ENCODE assay signal across 8 mouse cellular contexts in genomic region chr9:36833043-36833881, GRCm38 (mm10). TPM values are rescaled to one million over a fixed set of nuclear protein-coding genes. Genes with fewer than 3 reads are reported as not detected.
DNase-seq lines count a peak whose midpoint lies in the region; ATAC-seq and TF ChIP-seq lines count a peak whose summit lies in the region.

No protein-coding gene starts in this region.

- ATAC-seq in hindbrain, postnatal 0 days, result peak; percentile 81
- ATAC-seq in liver, embryonic 14.5 days (ENCODE audit: insufficient read depth), result no peak

- peak overlapping the region; percentile 86 for H3K4me2 ChIP-seq in hindbrain, postnatal 0 days (ENCODE audit: low read depth, low read length)
- peak overlapping the region; percentile 52 for H3K4me2 ChIP-seq in liver, embryonic 14.5 days (ENCODE audit: low read depth)

- H3K4me3 ChIP-seq in embryonic fibroblast, embryonic 13.5 days (ENCODE audit: insufficient read depth, low read length), result peak overlapping the region; percentile 68
- H3K4me3 ChIP-seq in hindbrain, postnatal 0 days (ENCODE audit: low read length), result peak overlapping the region; percentile 66
- no peak overlapping the region for H3K4me3 ChIP-seq in liver, embryonic 14.5 days (ENCODE audit: insufficient read depth in 1 of 2, low read depth in 2 of 2, low read length in 2 of 2)

- H3K36me3 ChIP-seq in hindbrain, postnatal 0 days (ENCODE audit: insufficient read depth, low read length), result no peaks in the 10 kb centered on the region
- no peaks in the 10 kb centered on the region for H3K36me3 ChIP-seq in liver, embryonic 14.5 days (replicated peaks; ENCODE audit: control insufficient read depth, insufficient read depth, low read depth)

- no peaks in the 10 kb centered on the region for H3K27me3 ChIP-seq in hindbrain, postnatal 0 days (ENCODE audit: insufficient read depth, low read length)
- H3K27me3 ChIP-seq in liver, embryonic 14.5 days (ENCODE audit: control insufficient read depth, insufficient read depth, low read length), result peaks cover 20% of the 10 kb centered on the region

- WGBS in hindbrain, postnatal 0 days, result under 1% methylated on average over 31 of the region's 31 CpGs
- WGBS in liver, embryonic 14.5 days (ENCODE audit: insufficient replicate concordance), result 8% methylated on average over 31 of the region's 31 CpGs

- no peak for TF ChIP-seq CTCF in embryonic fibroblast, embryonic 13.5 days (IDR thresholded peaks at IDR 0.05; ENCODE audit: borderline replicate concordance, insufficient read depth, low read length)
- TF ChIP-seq CTCF in hindbrain, postnatal 0 days (IDR thresholded peaks at IDR 0.05; ENCODE audit: low read depth), result no peak; the same call in 1 of the 2 replicates
- no peak for TF ChIP-seq CTCF in liver, embryonic 14.5 days (IDR thresholded peaks at IDR 0.05; ENCODE audit: low read depth)

- no peaks in the 10 kb centered on the region for H3K9me3 ChIP-seq in hindbrain, postnatal 0 days (ENCODE audit: low read length)
- H3K9me3 ChIP-seq in liver, embryonic 14.5 days (ENCODE audit: control insufficient read depth, low read length), result no peaks in the 10 kb centered on the region

- peak; percentile 5 for DNase-seq in gastrocnemius, adult 18-20 months (ENCODE audit: low spot score)
- DNase-seq in gastrocnemius, postnatal 25 days, result no peak
- peak; percentile 8 to 18 for DNase-seq in adrenal gland, postnatal 36 days
- DNase-seq in hindbrain, postnatal 0 days (ENCODE audit: low spot score), result peak; percentile 83
- DNase-seq in liver, embryonic 14.5 days (ENCODE audit: low read depth in 3 of 3, low spot score in 3 of 3), result no peak
- peak; percentile 43 for DNase-seq in right cerebral cortex, postnatal 14 days
- DNase-seq in T-cell, adult 2 months (ENCODE audit: low spot score), result no peak

- peak overlapping the region; percentile 1; the same call in 1 of the 2 replicates for H3K27ac ChIP-seq in embryonic fibroblast, embryonic 13.5 days (ENCODE audit: insufficient read depth, low read length)
- H3K27ac ChIP-seq in hindbrain, postnatal 0 days, result peak overlapping the region; percentile 93
- no peak overlapping the region for H3K27ac ChIP-seq in liver, embryonic 14.5 days

- 0 out of 2 replicates have a peak, but pooled peaks have one; percentile 21 for TF ChIP-seq POLR2A in embryonic fibroblast, embryonic 13.5 days (IDR thresholded peaks at IDR 0.05; ENCODE audit: low read depth, low read length)

- TF ChIP-seq EP300 in liver, embryonic 14.5 days (IDR thresholded peaks at IDR 0.05; ENCODE audit: low read depth), result no peak

- H3K9ac ChIP-seq in hindbrain, postnatal 0 days (replicated peaks; ENCODE audit: low read length), result peak overlapping the region; percentile 57
- H3K9ac ChIP-seq in liver, embryonic 14.5 days (replicated peaks), result no peak overlapping the region

- no peaks in the 10 kb centered on the region for H3K4me1 ChIP-seq in embryonic fibroblast, embryonic 13.5 days (ENCODE audit: control insufficient read depth, insufficient read depth, low read length)
- peaks cover 8% of the 10 kb centered on the region; the same call in 1 of the 2 replicates for H3K4me1 ChIP-seq in hindbrain, postnatal 0 days (ENCODE audit: insufficient read depth, low read length)
- no peaks in the 10 kb centered on the region for H3K4me1 ChIP-seq in liver, embryonic 14.5 days (replicated peaks; ENCODE audit: control insufficient read depth in 2 of 2, insufficient read depth in 2 of 2, low read length in 1 of 2)

RNA-seq across cellular contexts. Expression of gene Fez1, which starts 11.6 kb away (rescaled TPM):
- total RNA-seq in gastrocnemius, adult 18-20 months (2021), result 1 to 10 TPM; 4.0 to 7.0 TPM
- 1 to 10 TPM; 3.1 to 3.6 TPM for total RNA-seq in gastrocnemius, postnatal 25 days (2021)
- 1 to 10 TPM; 3.6 TPM for total RNA-seq in adrenal gland, postnatal 36 days (2021)
- 32.8 and 69.4 TPM in 2 replicates for polyA plus RNA-seq in embryonic fibroblast, embryonic 13.5 days (2011; ENCODE audit: insufficient read length, low read depth, missing spikeins)
- 237 and 300 TPM in 2 replicates for total RNA-seq in hindbrain, postnatal 0 days (2014; rRNA removed)
- polyA plus RNA-seq in hindbrain, postnatal 0 days (2015; fragmentation: Nextera tagmentation; extraction: Ambion mirVana), result 464 and 483 TPM in 2 replicates
- 0.12 and 0.26 TPM in 2 replicates for polyA plus RNA-seq in liver, embryonic 14.5 days (2012; rRNA removed)
- polyA plus RNA-seq in liver, embryonic 14.5 days (2014; fragmentation: Nextera tagmentation; extraction: Ambion mirVana), result 0.28 TPM in 1 of 2 replicates, not detected in the other

RNA-seq across cellular contexts. Expression of gene Ei24, which starts 36.1 kb away (rescaled TPM):
- 10 to 100 TPM; 69.4 to 70.7 TPM for total RNA-seq in gastrocnemius, adult 18-20 months (2021)
- 10 to 100 TPM; 69.5 to 72.2 TPM for total RNA-seq in gastrocnemius, postnatal 25 days (2021)
- total RNA-seq in adrenal gland, postnatal 36 days (2021), result 100 to 1,000 TPM; 116 to 133 TPM
- polyA plus RNA-seq in embryonic fibroblast, embryonic 13.5 days (2011; ENCODE audit: insufficient read length, low read depth, missing spikeins), result 118 and 127 TPM in 2 replicates
- total RNA-seq in hindbrain, postnatal 0 days (2014; rRNA removed), result 85.0 and 93.2 TPM in 2 replicates
- polyA plus RNA-seq in hindbrain, postnatal 0 days (2015; fragmentation: Nextera tagmentation; extraction: Ambion mirVana), result 105 and 107 TPM in 2 replicates
- 16.1 and 17.8 TPM in 2 replicates for polyA plus RNA-seq in liver, embryonic 14.5 days (2012; rRNA removed)
- 12.4 and 12.8 TPM in 2 replicates for polyA plus RNA-seq in liver, embryonic 14.5 days (2014; fragmentation: Nextera tagmentation; extraction: Ambion mirVana)

Comparison
In these comparisons a context has a peak if more than half of its experiments do, and no peak if none do; other contexts are left out.
1. DNase-seq: peak in gastrocnemius, adult 18-20 months (single experiment), adrenal gland, postnatal 36 days (2 of 2), hindbrain, postnatal 0 days (single experiment) and right cerebral cortex, postnatal 14 days (single experiment); none in gastrocnemius, postnatal 25 days (single experiment), liver, embryonic 14.5 days (0 of 3) and T-cell, adult 2 months (single experiment).
2. H3K4me3 ChIP-seq: peak in embryonic fibroblast, embryonic 13.5 days (single experiment) and hindbrain, postnatal 0 days (single experiment); none in liver, embryonic 14.5 days (0 of 2).
3. RNA of gene Fez1, which starts 11.6 kb away (total RNA-seq): 237 to 300 TPM in hindbrain, postnatal 0 days; 4.0 to 7.0 TPM in gastrocnemius, adult 18-20 months, 3.6 TPM in adrenal gland, postnatal 36 days and 3.1 to 3.6 TPM in gastrocnemius, postnatal 25 days; every median in the first group is over 10 times any median in the second.